Mouse (Mus musculus): Measurements from ENCODE around the gene Olfr237-ps1. TPM values are rescaled to one million over a fixed set of nuclear protein-coding genes. Genes with fewer than 3 reads are reported as not detected.

The Olfr237-ps1 gene
- polyA plus RNA-seq, 2 experiments: not detected

GRCm38 (mm10) chr6:43178129-43178528 is 31.8 kb downstream of the Olfr237-ps1 start:
- Histone ChIP-seq H3K36me3 (ENCODE audit: control insufficient read depth, insufficient read depth, low read length) (no peaks in the 10 kb centered on the region), H3K27me3 (ENCODE audit: control insufficient read depth, insufficient read depth, low read length) (no peaks in the 10 kb centered on the region), H3K9ac (ENCODE audit: low read depth, low read length, severe bottlenecking) (no peak overlapping the region), H3K4me2 (replicated peaks; ENCODE audit: low read depth, low read length, severe bottlenecking) (no peak overlapping the region), H3K27ac (replicated peaks; ENCODE audit: low read depth, low read length) (no peak overlapping the region), H3K4me1 (ENCODE audit: control insufficient read depth, insufficient read depth, low read length) (no peaks in the 10 kb centered on the region), H3K9me3 (ENCODE audit: control insufficient read depth, low read length) (no peaks in the 10 kb centered on the region), H3K4me3 (replicated peaks; ENCODE audit: low read length) (no peak overlapping the region)
- no peak for TF ChIP-seq POLR2A (IDR thresholded peaks at IDR 0.05; ENCODE audit: borderline replicate concordance, extremely low read depth, insufficient read depth, insufficient read length)
- DNase-seq (ENCODE audit: low spot score): no peak
- 63% methylated on average over 1 of the region's 1 CpGs for WGBS
- ATAC-seq (ENCODE audit: low FRiP score, low read depth): no peak

DNA sequence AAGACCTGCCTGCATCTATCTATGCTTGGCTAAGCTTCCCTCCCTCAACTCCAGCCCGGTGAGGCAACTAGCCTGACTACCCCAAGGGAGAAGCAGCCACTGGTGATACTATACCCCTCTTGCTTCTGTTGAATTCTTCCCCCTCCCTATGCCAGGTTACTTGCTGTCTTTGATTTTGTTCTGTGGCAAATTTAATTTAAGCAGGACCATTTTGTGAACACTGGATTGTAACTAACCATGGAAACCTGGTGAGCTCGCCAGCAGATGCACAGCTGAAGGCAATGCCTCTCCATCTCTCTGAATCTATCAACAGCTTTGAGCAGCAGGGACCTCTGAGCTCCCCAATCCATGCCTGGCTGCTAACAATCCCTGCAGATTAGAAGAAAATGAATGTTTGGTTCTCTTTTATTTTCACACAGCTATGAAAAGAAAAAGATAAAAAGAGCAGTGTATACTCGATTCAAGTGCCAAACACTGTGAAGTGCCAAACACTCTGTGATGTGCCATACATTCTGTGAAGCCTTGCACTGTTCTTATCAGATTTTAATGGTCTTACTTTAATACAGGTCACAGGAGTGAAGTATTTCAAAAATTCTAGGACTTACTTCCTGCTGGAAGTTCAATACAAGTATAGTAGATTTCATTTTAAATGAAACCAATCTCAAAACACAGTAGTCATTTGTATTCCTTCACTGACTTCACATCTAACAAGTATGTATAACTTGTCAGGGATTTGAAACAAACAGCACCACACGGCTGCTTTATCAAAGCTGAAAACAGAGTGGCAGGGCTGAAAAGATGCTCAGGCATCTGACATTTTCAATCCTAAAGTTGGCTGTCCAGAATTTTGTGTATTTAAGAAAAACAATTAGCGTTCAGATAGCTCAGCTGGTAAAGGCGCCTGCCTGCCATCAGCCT is 32.5 kb downstream of the Olfr237-ps1 start:
- Histone ChIP-seq H3K36me3 (ENCODE audit: control insufficient read depth, insufficient read depth, low read length) (no peaks in the 10 kb centered on the region), H3K27me3 (ENCODE audit: control insufficient read depth, insufficient read depth, low read length) (no peaks in the 10 kb centered on the region), H3K4me2 (replicated peaks; ENCODE audit: low read depth, low read length, severe bottlenecking) (no peak overlapping the region), H3K9me3 (ENCODE audit: control insufficient read depth, low read length) (no peaks in the 10 kb centered on the region), H3K27ac (replicated peaks; ENCODE audit: low read depth, low read length) (no peak overlapping the region), H3K9ac (ENCODE audit: low read depth, low read length, severe bottlenecking) (no peak overlapping the region), H3K4me1 (ENCODE audit: control insufficient read depth, insufficient read depth, low read length) (no peaks in the 10 kb centered on the region), H3K4me3 (replicated peaks; ENCODE audit: low read length) (no peak overlapping the region)
- no peak for TF ChIP-seq POLR2A (IDR thresholded peaks at IDR 0.05; ENCODE audit: borderline replicate concordance, extremely low read depth, insufficient read depth, insufficient read length)
- WGBS: 70% methylated on average over 6 of the region's 6 CpGs
- ATAC-seq (ENCODE audit: low FRiP score, low read depth) (no peak), DNase-seq (ENCODE audit: low spot score) (no peak)

DNA sequence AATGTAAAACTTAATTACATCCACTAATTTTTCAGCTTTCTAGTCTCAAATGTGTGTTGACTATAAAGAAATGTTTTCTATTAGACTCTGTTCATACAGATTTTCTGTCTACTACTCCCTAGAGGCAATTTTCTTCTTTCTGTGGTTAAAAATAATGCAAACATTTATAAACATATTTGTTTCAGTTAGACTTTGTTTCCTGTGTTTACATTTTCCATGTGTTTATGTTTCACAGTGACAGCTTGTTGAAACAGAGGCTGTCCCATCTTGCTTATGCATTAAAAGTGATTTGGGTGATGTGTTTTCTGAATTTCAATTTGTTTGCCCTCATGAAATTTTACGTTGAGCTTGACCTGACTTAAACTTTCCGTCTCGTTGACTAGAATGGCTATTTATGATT is 44.6 kb downstream of the Olfr237-ps1 start:
- no peaks in the 10 kb centered on the region for H3K4me1 ChIP-seq (ENCODE audit: control insufficient read depth, insufficient read depth, low read length)
- H3K4me2 ChIP-seq (replicated peaks; ENCODE audit: low read depth, low read length, severe bottlenecking): no peak overlapping the region
- DNase-seq (ENCODE audit: low spot score) (no peak), ATAC-seq (ENCODE audit: low FRiP score, low read depth) (no peak)
- no peak for TF ChIP-seq POLR2A (IDR thresholded peaks at IDR 0.05; ENCODE audit: borderline replicate concordance, extremely low read depth, insufficient read depth, insufficient read length)
- H3K4me3 ChIP-seq (replicated peaks; ENCODE audit: low read length): no peak overlapping the region
- H3K9ac ChIP-seq (ENCODE audit: low read depth, low read length, severe bottlenecking): no peak overlapping the region
- no peaks in the 10 kb centered on the region for H3K36me3 ChIP-seq (ENCODE audit: control insufficient read depth, insufficient read depth, low read length)
- no peaks in the 10 kb centered on the region for H3K27me3 ChIP-seq (ENCODE audit: control insufficient read depth, insufficient read depth, low read length)
- 73% methylated on average over 3 of the region's 3 CpGs for WGBS
- H3K9me3 ChIP-seq (ENCODE audit: control insufficient read depth, low read length): no peaks in the 10 kb centered on the region
- H3K27ac ChIP-seq (replicated peaks; ENCODE audit: low read depth, low read length): no peak overlapping the region

- H3K36me3 ChIP-seq (ENCODE audit: control insufficient read depth, insufficient read depth, low read length): no peaks in the 10 kb centered on the region
- ATAC-seq (ENCODE audit: low FRiP score, low read depth) (no peak), DNase-seq (ENCODE audit: low spot score) (no peak)
- H3K9ac ChIP-seq (ENCODE audit: low read depth, low read length, severe bottlenecking): no peak within 1 kb of the TSS
- H3K27me3 ChIP-seq (ENCODE audit: control insufficient read depth, insufficient read depth, low read length): no peaks in the 10 kb centered on the region
- H3K4me3 ChIP-seq (replicated peaks; ENCODE audit: low read length): no peak within 1 kb of the TSS
- TF ChIP-seq POLR2A (IDR thresholded peaks at IDR 0.05; ENCODE audit: borderline replicate concordance, extremely low read depth, insufficient read depth, insufficient read length): no peak
- no peak within 1 kb of the TSS for H3K27ac ChIP-seq (replicated peaks; ENCODE audit: low read depth, low read length)
- no peak within 1 kb of the TSS for H3K4me2 ChIP-seq (replicated peaks; ENCODE audit: low read depth, low read length, severe bottlenecking)
- no peaks in the 10 kb centered on the region for H3K4me1 ChIP-seq (ENCODE audit: control insufficient read depth, insufficient read depth, low read length)
- no peaks in the 10 kb centered on the region for H3K9me3 ChIP-seq (ENCODE audit: control insufficient read depth, low read length)
These were observed 50.4 kb downstream of the Olfr237-ps1 start, which contains the start of gene Olfr435 for GRCm38 (mm10) chr6:43196781-43197180. TSS of gene Olfr435 (plus strand) at chr6:43197146.

DNA sequence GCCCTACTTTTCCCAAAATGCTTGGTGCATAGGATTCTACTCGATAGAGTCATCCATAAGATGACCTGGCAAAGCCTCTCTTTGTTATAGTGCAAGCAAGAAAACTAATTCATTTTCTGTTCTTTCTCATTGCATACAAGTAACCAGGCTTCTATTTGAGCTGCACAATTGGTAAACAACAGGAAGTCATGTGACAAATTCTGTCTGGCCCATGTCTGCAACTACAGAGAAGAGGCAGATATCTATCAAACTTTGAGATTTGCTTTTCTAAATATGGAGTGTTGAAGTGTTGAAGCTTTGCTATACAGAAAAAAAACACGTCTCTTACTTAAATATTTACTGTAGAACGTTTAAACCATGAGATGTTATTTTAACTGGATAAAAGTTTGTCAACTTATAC is 51.7 kb downstream of the Olfr237-ps1 start:
- Histone ChIP-seq H3K9ac (ENCODE audit: low read depth, low read length, severe bottlenecking) (no peak overlapping the region), H3K4me3 (replicated peaks; ENCODE audit: low read length) (no peak overlapping the region), H3K27me3 (ENCODE audit: control insufficient read depth, insufficient read depth, low read length) (no peaks in the 10 kb centered on the region), H3K4me1 (ENCODE audit: control insufficient read depth, insufficient read depth, low read length) (no peaks in the 10 kb centered on the region), H3K4me2 (replicated peaks; ENCODE audit: low read depth, low read length, severe bottlenecking) (no peak overlapping the region), H3K9me3 (ENCODE audit: control insufficient read depth, low read length) (no peaks in the 10 kb centered on the region), H3K27ac (replicated peaks; ENCODE audit: low read depth, low read length) (no peak overlapping the region), H3K36me3 (ENCODE audit: control insufficient read depth, insufficient read depth, low read length) (no peaks in the 10 kb centered on the region)
- 79% methylated on average over 3 of the region's 3 CpGs for WGBS
- ATAC-seq (ENCODE audit: low FRiP score, low read depth) (no peak), DNase-seq (ENCODE audit: low spot score) (no peak)
- no peak for TF ChIP-seq POLR2A (IDR thresholded peaks at IDR 0.05; ENCODE audit: borderline replicate concordance, extremely low read depth, insufficient read depth, insufficient read length)
